Mouse (Mus musculus) G1E-ER4 (cell line): ENCODE data around the gene Ttc21a. TPM values are rescaled to one million over a fixed set of nuclear protein-coding genes. Genes with fewer than 3 reads are reported as not detected.

ENCODE experiments used
- GATA1 ChIP-seq: IDR thresholded peaks from one replicate; pipeline ENCODE4 v1.8.0; 2012; ENCODE audit warnings: low read length, inconsistent platforms
- polyA plus RNA-seq: library from polyadenylated mRNA; stranded (reverse); fragments of >175 nt; gene quantifications from 2 replicates; pipeline ENCODE4 v1.2.3, GENCODE M21; 2012

The Ttc21a gene
- polyA plus RNA-seq, 1 experiment, result 0.03 TPM

DNA sequence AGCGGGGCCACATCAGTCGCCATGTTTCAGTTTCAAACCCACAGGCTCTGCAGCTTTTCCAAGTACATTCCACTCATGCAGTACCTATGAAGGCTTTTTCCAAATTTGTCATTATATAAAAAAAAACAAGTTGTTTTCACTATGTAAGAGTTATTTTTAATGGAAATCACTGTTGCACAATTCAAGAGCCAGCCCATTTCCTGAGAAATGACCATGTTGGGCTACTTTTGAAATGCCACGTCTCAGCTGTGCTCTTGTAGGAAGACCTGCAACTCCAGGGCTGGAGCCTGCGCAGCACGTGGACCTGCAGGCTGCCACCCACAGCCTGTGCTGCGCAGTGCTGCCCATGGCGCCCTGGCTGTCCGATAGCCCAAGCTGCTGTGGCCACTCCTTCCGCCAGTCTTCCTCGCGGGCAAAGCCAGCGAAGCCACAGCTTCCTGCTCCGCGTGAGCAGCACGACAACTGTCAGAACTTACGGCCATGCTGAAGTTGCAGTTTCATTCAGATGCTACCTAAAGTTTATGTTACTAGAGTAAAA lies 12.2 kb upstream of the Ttc21a start:
- TF ChIP-seq GATA1, result no peak

DNA sequence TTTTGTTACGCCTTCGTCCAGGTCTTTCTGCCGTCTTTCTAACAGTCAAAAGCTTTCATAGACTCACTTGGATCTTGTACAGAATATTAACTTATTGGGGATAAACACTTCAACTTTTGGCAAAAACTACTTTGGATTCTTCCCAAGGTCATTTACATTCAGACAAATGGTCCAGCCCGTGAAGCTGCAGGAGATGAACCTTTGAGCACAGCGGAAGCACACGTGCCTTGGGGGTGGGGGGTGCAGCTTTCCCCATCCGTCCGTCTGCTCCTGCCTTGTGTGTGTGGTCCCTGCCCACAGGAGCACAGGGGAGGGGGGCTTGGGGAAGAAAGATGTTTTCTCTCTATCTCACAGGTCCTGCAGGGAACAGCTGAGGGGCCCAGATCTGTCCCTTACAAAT lies 11.7 kb upstream of the Ttc21a start:
- no peak for TF ChIP-seq GATA1

DNA sequence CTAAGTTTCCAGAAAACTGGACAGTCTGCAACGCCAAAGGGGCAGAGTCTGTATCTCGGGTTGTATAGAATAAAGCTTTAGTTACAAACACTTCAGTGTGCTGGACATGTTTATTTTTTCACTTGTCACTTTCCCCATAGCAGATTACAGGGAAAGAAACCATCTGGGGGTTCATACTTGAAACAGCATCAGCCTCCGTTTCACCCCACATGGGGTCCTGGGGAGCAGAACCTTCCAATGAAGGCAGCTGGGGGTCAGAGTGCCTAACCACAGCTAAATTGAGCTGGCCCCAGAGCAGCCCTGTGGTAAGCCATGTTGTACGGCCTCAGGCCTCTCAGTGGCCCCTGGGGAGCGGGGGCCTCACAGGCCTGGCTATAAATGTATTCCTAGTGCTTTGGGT lies 10.9 kb upstream of the Ttc21a start:
- no peak for TF ChIP-seq GATA1

DNA sequence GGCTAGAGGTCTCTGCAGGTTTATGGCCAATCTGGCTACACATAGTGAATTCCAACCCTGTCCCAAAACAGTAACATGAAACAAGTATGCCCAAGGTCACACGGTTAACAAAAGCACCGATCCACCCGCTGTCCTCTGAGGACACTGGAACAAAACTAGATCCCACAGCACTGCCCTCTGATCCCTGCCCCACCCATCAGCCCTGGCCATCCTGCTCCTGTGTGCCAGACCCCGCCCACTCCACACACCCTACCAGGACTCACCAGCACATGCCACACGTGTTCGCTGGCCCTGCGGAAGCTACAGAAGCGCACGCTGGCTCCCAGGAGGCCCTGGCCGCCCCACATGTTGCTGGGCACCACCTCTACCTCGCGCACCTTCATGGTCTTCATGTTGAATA lies 5.0 kb upstream of the Ttc21a start:
- TF ChIP-seq GATA1, result no peak

DNA sequence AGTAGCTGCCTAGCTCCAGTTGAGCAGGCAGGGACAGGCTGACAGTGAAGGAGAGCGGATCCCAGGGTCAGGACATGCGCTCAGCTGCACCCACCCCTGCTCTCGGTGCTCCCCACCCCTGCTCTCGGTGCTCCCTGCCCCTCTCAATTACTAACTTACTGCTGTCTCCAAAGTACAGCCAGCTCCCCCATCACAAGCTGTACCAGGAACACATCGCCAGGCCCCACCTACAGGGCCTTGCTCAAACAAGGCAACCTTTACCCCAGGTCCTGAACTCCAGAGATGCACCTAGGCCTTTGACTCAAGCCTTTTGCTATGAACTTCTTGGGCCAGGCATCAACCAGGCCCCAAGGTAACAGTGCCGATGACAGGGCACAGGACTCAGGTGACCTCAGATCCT lies 3.7 kb upstream of the Ttc21a start:
- TF ChIP-seq GATA1, result no peak

DNA sequence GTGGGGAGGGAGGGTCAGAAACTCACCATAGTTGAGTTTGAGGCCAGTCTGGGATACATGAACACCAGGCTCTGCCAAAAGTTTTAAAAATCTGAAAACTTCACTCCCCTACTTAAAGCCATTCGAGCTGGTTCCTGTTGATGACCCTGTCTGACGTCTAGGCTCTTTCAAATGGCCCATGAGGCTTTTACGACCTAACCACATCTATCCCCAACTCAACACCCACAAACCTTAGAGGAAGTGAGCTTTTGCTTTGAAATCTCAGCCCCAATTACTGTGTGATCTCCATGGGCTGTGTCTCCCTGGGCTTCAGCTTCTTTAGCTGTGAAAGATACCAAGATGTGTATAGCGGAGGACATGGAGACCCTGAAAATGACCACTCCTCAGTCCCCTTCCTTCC lies 1.1 kb downstream of the Ttc21a start:
- no peak for TF ChIP-seq GATA1

DNA sequence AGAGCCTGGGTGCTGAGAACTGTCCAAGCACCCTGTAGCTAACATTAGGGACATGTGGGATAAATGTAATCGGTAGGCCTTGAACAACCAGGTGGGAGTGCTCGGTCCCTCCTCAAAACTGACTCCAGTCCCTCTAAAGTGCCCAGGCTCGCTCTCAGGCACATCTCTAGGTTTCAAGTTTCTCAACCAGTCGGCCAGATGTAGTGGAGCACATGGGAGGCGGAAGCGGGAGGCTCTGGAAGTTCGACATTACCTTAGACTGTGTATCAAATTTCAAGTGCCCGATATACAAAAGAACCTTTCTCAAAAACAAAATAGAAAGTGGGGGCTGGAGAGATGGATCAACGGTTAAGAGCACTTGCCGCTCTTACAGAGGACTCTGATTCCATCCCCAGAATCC lies 2.2 kb downstream of the Ttc21a start:
- TF ChIP-seq GATA1, result no peak

DNA sequence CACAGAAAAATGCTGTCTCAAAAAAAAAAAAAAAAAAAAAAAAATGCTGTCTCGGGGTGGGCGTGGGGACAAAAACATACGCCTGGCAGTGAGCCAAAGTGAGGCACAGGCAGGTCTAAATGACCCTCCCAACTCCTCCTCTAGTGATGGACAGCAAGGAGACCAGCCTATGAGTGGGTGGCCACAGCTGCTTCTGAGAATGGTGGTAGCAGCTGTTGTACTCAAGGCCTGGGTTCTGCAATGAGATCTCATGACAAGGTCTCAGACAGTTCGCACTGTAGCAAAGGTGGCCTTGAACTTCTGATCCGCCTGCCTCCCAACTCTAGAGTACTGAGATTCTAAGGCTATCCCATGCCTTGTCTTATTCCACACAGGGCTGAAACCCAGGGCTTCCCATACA lies 4.0 kb downstream of the Ttc21a start:
- TF ChIP-seq GATA1, result no peak

DNA sequence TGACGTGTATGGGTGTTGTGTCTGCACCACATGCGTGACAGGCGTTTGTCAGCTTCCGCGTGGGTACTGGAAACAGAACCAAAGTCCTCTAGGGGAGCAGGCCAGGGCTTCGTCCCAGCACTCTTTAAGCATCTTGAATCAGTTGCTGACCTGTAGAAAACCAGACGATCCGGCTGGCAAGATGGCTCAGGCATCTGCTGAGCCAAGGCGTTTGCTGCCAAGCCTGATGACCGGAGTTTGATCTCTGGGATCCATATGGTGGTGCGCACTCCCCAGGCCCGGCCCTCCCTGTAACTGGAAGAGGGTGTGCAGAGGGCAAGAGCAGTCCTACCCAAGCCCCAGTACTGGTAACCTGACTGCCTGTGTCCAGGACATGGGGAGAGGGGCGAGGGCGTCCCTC lies 4.5 kb downstream of the Ttc21a start:
- TF ChIP-seq GATA1, result no peak

DNA sequence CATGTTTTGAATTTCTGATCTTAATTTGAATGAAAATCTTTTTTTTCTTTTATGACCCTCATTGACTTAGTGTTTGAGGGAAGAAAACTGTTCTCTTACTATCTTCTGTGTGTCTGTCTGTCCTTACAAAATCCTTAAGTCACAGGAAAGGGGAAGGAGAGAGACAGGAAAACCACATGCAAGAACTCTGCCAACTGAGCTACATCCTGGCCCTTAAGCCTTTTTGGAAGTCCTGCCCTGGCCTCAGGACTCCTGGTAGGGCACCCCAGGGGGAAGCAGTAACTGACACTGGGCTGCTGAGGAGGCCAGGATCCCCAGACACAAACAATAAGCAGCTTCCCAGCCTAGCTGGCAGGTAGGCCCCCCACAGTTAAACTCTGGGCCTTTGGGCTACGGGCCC lies 5.9 kb downstream of the Ttc21a start:
- no peak for TF ChIP-seq GATA1

DNA sequence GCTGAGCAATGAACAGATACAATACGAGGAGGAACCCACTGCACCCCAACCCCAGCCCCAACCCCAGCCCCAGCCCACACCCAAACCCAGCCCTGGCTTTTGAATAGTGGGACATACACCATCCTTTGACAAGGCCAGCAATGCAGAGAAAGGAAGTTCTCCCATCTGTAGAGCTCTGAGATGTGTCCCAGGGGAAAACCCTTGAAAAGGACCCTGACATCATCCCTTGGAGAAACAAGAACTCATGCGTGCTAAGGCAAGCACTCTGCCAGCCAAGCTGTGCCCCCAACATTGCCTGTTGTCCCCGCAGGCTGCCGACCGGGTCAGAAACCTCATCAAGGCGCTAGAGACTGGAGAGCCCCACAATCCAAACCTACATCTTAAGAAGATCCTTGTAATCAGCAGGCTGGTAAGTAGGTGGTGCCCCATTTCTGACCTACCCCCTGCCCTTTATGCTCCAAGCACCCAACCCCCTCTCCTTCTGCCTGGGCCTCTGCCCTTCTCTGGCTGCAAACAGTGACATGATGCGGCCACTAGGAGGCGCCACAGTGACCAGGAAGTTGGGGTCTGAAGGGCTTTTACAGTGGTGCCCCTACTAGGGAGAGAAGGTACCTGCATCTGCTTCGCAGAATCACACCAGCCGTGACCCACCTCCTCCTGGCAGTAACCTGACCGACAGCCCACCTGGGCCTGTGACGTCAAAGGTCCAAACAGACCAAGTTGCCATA lies 7.9 kb downstream of the Ttc21a start:
- no peak for TF ChIP-seq GATA1

DNA sequence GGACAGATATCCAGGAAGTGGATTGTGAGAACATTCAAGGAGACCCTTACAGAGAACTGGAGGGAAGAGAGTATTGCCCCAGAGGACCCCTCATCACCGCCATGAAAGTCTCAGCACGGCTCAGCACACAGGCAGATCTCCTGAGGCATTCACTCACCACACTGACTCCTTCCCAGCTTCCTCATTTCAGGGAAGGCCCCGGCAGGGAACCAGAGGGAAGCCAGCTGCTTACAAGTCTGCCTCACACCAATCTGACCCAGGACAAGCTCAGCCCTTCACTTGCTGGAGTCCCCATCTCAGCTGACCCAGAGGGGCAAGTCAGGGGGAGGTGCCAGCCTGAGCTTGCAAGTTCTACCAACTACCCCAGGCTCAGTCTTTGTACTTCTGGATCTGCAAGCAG lies 11.4 kb downstream of the Ttc21a start:
- TF ChIP-seq GATA1, result no peak

DNA sequence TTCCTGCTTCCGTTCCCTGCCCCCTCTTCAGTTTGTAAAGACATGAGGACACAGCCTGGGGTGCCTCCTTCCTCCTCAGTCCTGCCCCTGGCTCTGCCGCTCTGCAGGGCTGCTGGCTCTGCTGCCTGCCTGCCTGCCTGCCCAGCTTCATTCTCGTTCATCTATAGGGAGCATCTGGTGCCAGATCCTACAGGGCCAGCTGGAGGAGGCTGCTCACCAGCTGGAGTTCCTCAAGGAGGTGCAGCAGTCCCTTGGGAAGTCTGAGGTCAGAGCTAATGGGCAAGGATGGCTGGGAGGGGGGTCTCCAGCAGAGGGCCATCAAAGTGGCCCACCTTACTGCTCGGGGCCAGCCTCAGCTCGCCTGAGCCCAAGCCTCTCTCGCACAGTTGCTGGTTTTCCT lies 13.0 kb downstream of the Ttc21a start:
- TF ChIP-seq GATA1, result no peak

DNA sequence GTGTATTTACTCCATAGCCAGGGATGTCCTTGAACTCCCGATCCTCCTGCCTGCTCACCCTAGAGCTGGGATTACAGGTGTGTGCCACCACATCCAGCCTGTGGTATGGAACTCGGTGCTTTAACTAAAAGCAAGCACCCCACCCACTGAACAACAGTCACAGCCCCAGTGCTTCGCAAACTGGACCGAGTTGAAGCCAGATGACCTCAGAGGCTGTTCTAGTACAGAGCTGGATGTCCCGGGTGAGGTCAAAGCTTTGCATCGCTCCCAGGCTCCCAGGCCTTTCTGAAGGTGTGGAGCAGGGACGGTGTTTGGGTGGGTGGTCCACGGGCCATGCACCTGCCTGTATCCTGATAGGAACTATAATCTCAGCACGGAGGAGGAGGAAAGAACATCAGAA lies 14.0 kb downstream of the Ttc21a start:
- no peak for TF ChIP-seq GATA1

DNA sequence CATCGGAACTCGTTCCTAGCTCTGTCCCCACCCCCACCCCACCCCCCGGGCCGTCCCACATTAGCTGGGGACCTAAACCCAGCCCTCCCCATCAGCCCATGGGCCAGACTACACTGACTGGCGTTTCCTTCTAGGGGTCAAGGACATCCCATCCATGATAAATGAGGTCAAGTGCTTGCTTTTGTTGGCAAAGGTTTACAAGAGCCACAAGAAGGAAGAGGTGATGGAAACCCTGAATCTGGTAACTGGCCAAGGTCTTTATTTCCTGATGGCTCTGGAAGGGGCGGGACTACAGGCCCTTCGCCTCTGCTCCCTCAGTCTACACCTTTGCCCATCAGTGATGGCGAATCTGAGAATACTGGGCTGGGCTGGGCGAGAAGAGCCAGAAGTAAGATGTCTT lies 21.4 kb downstream of the Ttc21a start:
- no peak for TF ChIP-seq GATA1

DNA sequence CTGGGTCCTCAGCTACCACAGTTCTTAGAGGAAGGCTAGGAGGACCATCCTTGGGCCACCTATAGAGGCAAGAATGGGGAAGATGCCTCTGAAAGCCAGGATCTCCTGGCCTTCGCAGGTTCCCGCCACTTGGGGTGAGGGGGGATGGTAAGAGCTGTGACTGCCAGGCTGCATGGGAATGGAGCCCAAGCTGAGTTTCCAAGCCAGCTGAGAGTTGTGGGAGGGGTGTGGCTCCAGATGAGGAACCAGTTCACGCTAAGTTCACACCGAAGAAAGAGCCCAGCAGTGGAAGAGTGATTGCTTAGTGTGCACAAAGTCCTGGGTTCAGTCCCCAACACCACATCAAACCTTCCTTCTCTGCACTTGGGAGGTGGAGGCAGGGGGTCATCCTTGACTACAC lies 24.8 kb downstream of the Ttc21a start:
- TF ChIP-seq GATA1, result no peak

DNA sequence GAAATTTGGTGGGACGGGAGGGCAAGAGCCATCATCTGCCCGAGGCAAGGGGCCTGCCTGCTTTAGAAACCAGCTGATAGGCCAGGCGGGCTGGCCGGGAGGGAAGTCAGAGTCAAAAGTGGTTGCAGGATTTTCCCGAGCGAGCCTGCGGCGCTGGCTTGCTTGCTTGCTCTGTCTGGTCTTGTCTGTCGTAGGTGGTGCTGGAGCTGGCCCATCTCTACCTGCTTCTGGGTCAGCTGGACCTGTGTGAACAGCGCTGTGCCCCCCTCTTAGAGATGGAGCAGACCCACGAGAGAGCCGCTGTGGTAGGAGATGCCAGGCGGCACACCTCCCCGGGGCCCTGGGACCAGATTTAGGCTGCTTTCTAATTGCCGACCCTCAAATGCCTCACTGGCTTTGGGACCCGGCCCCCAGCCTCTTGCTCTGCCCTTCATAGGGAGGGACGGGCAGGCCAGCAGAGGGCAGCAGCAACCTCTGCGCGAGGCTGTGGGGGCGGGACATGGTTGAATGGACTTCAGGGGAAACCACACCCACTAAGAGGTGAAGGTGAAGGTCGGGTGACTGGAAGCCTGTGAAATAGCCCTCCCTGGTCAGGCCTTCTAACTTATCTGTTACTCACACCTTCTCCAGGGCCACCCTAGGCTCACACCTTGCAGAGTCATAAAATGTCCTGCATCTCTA lies 25.7 kb downstream of the Ttc21a start:
- no peak for TF ChIP-seq GATA1
